Mouse (Mus musculus): ENCODE measurements around the gene Heatr6. TPM values are rescaled to one million over a fixed set of nuclear protein-coding genes. Genes with fewer than 3 reads are reported as not detected.

Heatr6 gene
- total RNA-seq, 1 experiment, result 16.7 TPM

GRCm38 (mm10) chr11:83712671-83713070, 40.8 kb upstream of the Heatr6 start:
- no peak for DNase-seq (ENCODE audit: low read depth, low spot score)
- TF ChIP-seq CHD2 (IDR thresholded peaks at IDR 0.05; ENCODE audit: low read depth, low read length), result no peak
- no peak for TF ChIP-seq MAFK (IDR thresholded peaks at IDR 0.05; ENCODE audit: insufficient read depth, low read depth, low read length)
- no peak for TF ChIP-seq ZC3H11A (IDR thresholded peaks at IDR 0.05; ENCODE audit: borderline replicate concordance, low read depth, low read length)
- TF ChIP-seq ZNF384 (IDR thresholded peaks at IDR 0.05; ENCODE audit: low read depth, low read length), result no peak
- TF ChIP-seq HCFC1 (IDR thresholded peaks at IDR 0.05; ENCODE audit: borderline replicate concordance, insufficient read depth, low read length), result no peak
- in situ Hi-C loops (cut with MboI; ENCODE audit: low sequenced_read_pairs in 2 of 2, unreplicated experiment in 2 of 2), result no loop called here

DNA sequence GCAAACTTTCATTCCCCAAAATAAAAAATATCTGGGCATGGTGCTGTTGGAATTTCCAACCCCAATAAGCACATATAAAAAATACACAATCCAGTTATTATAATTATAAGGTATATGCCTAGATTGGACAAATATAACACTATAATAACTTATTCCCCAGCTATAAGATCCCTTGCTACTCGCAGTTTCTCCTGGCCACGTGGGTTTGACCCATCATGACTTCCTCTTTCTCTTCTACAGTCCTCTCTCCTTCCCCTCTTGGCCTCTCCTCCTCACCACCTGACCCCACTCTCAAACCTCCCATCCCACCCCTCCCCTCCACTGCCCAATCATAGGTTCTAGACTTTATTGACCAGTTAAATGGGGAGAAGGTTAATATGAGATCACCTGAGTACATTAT, 39.6 kb upstream of the Heatr6 start:
- no peak for DNase-seq (ENCODE audit: low read depth, low spot score)
- TF ChIP-seq HCFC1 (IDR thresholded peaks at IDR 0.05; ENCODE audit: borderline replicate concordance, insufficient read depth, low read length) (no peak), CHD2 (IDR thresholded peaks at IDR 0.05; ENCODE audit: low read depth, low read length) (no peak), MAFK (IDR thresholded peaks at IDR 0.05; ENCODE audit: insufficient read depth, low read depth, low read length) (no peak), ZNF384 (IDR thresholded peaks at IDR 0.05; ENCODE audit: low read depth, low read length) (no peak), ZC3H11A (IDR thresholded peaks at IDR 0.05; ENCODE audit: borderline replicate concordance, low read depth, low read length) (no peak)
- in situ Hi-C loops (cut with MboI; ENCODE audit: low sequenced_read_pairs in 2 of 2, unreplicated experiment in 2 of 2), result no loop called here
- Histone ChIP-seq H3K4me3 (ENCODE audit: insufficient read depth in 1 of 2, low read depth in 1 of 2, low read length in 2 of 2, poor library complexity in 1 of 2, severe bottlenecking in 1 of 2) (no peak overlapping the region), H3K4me1 (ENCODE audit: control insufficient read depth in 2 of 2, insufficient read depth in 2 of 2, low read length in 2 of 2, poor library complexity in 1 of 2) (no peaks in the 10 kb centered on the region), H3K9me3 (ENCODE audit: control insufficient read depth, insufficient read depth, low read depth, low read length) (no peaks in the 10 kb centered on the region), H3K27ac (ENCODE audit: insufficient read depth, low read depth, low read length, poor library complexity, severe bottlenecking) (no peak overlapping the region), H3K36me3 (ENCODE audit: control insufficient read depth, insufficient read depth, low read length, poor library complexity, severe bottlenecking) (no peaks in the 10 kb centered on the region), H3K9ac (ENCODE audit: insufficient read depth, low read depth, low read length, poor library complexity, severe bottlenecking) (no peak overlapping the region)

More at GRCm38 (mm10) chr11:83712671-83713070, 40.8 kb upstream of the Heatr6 start:
- Histone ChIP-seq H3K27ac (ENCODE audit: insufficient read depth, low read depth, low read length, poor library complexity, severe bottlenecking) (no peak overlapping the region), H3K36me3 (ENCODE audit: control insufficient read depth, insufficient read depth, low read length, poor library complexity, severe bottlenecking) (no peaks in the 10 kb centered on the region), H3K4me1 (ENCODE audit: control insufficient read depth in 2 of 2, insufficient read depth in 2 of 2, low read length in 2 of 2, poor library complexity in 1 of 2) (no peaks in the 10 kb centered on the region), H3K9me3 (ENCODE audit: control insufficient read depth, insufficient read depth, low read depth, low read length) (no peaks in the 10 kb centered on the region), H3K4me3 (ENCODE audit: insufficient read depth in 1 of 2, low read depth in 1 of 2, low read length in 2 of 2, poor library complexity in 1 of 2, severe bottlenecking in 1 of 2) (no peak overlapping the region), H3K9ac (ENCODE audit: insufficient read depth, low read depth, low read length, poor library complexity, severe bottlenecking) (no peak overlapping the region)

DNA sequence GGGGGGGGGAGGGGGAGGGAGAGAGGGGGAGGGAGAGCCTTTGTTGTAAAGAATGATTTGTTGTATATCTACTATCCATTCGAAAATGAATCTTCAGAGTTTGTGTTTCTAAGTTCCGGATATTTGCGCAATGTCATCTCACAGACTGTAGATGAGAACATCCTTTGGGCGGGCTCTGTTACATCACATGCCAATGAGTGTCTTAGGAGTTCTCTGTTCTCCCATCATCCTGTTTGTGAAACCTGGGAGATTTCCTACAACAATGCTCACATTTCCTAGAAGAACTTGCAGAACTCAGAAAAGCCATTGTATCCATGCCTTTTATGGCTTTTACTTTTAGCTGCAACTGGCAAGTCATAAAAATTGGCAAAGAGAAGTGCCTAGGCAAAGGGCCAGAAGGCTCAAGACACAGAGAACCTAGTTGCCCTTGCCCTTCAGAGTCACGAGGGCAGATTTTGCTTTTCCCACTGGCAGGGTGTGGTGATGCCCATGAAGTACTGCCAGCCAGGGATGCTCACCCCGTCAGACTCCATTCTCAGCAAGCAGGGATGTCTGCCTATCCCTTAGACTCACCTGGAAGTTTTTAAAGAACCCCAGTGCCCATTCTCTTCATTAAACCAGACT, 36.3 kb upstream of the Heatr6 start:
- Histone ChIP-seq H3K9ac (ENCODE audit: insufficient read depth, low read depth, low read length, poor library complexity, severe bottlenecking) (no peak overlapping the region), H3K27ac (ENCODE audit: insufficient read depth, low read depth, low read length, poor library complexity, severe bottlenecking) (no peak overlapping the region), H3K36me3 (ENCODE audit: control insufficient read depth, insufficient read depth, low read length, poor library complexity, severe bottlenecking) (no peaks in the 10 kb centered on the region), H3K4me3 (ENCODE audit: insufficient read depth in 1 of 2, low read depth in 1 of 2, low read length in 2 of 2, poor library complexity in 1 of 2, severe bottlenecking in 1 of 2) (no peak overlapping the region), H3K4me1 (ENCODE audit: control insufficient read depth in 2 of 2, insufficient read depth in 2 of 2, low read length in 2 of 2, poor library complexity in 1 of 2) (no peaks in the 10 kb centered on the region), H3K9me3 (ENCODE audit: control insufficient read depth, insufficient read depth, low read depth, low read length) (no peaks in the 10 kb centered on the region)
- DNase-seq (ENCODE audit: low read depth, low spot score), result no peak
- no peak for TF ChIP-seq HCFC1 (IDR thresholded peaks at IDR 0.05; ENCODE audit: borderline replicate concordance, insufficient read depth, low read length)
- in situ Hi-C loops (cut with MboI; ENCODE audit: low sequenced_read_pairs in 2 of 2, unreplicated experiment in 2 of 2), result no loop called here

DNA sequence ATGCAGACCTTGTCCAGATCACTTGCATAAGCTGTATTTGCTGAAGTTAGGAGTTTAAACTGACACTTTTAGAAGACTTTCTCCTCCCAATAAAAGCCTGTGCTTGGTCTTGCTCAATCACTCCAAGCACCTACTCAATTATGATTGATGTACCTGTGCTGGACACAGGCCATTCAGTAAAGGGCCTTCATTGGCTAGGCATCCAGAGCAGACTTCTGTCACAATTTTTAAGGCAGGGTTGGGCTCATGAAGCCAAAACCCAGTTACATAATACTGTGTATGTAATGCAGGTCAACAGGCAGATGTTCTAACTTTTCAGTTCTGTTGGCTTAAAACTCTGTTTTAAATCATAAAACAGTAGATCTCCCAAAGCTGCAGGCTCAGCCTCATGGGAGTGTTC, 32.7 kb upstream of the Heatr6 start:
- H3K4me1 ChIP-seq (ENCODE audit: control insufficient read depth in 2 of 2, insufficient read depth in 2 of 2, low read length in 2 of 2, poor library complexity in 1 of 2), result no peaks in the 10 kb centered on the region
- H3K4me3 ChIP-seq (ENCODE audit: insufficient read depth in 1 of 2, low read depth in 1 of 2, low read length in 2 of 2, poor library complexity in 1 of 2, severe bottlenecking in 1 of 2), result no peak overlapping the region
- no peak for DNase-seq (ENCODE audit: low read depth, low spot score)
- H3K27ac ChIP-seq (ENCODE audit: insufficient read depth, low read depth, low read length, poor library complexity, severe bottlenecking), result no peak overlapping the region
- no peaks in the 10 kb centered on the region for H3K9me3 ChIP-seq (ENCODE audit: control insufficient read depth, insufficient read depth, low read depth, low read length)
- H3K9ac ChIP-seq (ENCODE audit: insufficient read depth, low read depth, low read length, poor library complexity, severe bottlenecking), result no peak overlapping the region
- in situ Hi-C loops (cut with MboI; ENCODE audit: low sequenced_read_pairs in 2 of 2, unreplicated experiment in 2 of 2), result no loop called here
- H3K36me3 ChIP-seq (ENCODE audit: control insufficient read depth, insufficient read depth, low read length, poor library complexity, severe bottlenecking), result no peaks in the 10 kb centered on the region
- no peak for TF ChIP-seq ZC3H11A (IDR thresholded peaks at IDR 0.05; ENCODE audit: borderline replicate concordance, low read depth, low read length)
- no peak for TF ChIP-seq ZNF384 (IDR thresholded peaks at IDR 0.05; ENCODE audit: low read depth, low read length)
- no peak for TF ChIP-seq CHD2 (IDR thresholded peaks at IDR 0.05; ENCODE audit: low read depth, low read length)
- TF ChIP-seq HCFC1 (IDR thresholded peaks at IDR 0.05; ENCODE audit: borderline replicate concordance, insufficient read depth, low read length), result no peak
- TF ChIP-seq MAFK (IDR thresholded peaks at IDR 0.05; ENCODE audit: insufficient read depth, low read depth, low read length), result no peak

All from ES-E14 (cell line).